Mouse (Mus musculus) myocyte (in vitro differentiated cells): Measurements from ENCODE around the gene Paqr3. TPM values are rescaled to one million over a fixed set of nuclear protein-coding genes. Genes with fewer than 3 reads are reported as not detected.

ENCODE experiments used
- H3K27me3 ChIP-seq: one replicate; pipeline ENCODE4 v1.6.1; 2011; ENCODE audit not compliant: control insufficient read depth, insufficient read depth, insufficient read length
- H3K36me3 ChIP-seq: one replicate; pipeline ENCODE4 v1.6.1; 2011; ENCODE audit not compliant: control insufficient read depth, insufficient read depth
- H3K4me2 ChIP-seq: one replicate; pipeline ENCODE4 v1.6.1; 2011; ENCODE audit warnings: low read depth, control low read depth
- H3K4me3 ChIP-seq: one replicate; pipeline ENCODE4 v1.5.1; 2011; ENCODE audit warnings: mild to moderate bottlenecking, control low read depth, moderate library complexity
- H3K79me2 ChIP-seq: one replicate; pipeline ENCODE4 v1.6.1; 2011; ENCODE audit not compliant: control insufficient read depth, insufficient read depth
- H3ac ChIP-seq: one replicate; pipeline ENCODE4 v1.6.1; 2011; ENCODE audit not compliant: control insufficient read depth, insufficient read length
- CEBPB ChIP-seq: IDR thresholded peaks from 2 replicates; pipeline ENCODE4 v1.6.1; 2011; ENCODE audit warnings: mild to moderate bottlenecking, moderate library complexity; ENCODE audit not compliant: poor library complexity, insufficient read depth, severe bottlenecking
- E2F4 ChIP-seq: IDR thresholded peaks from one replicate; pipeline ENCODE4 v1.6.1; 2011; ENCODE audit warnings: mild to moderate bottlenecking, control low read depth, moderate library complexity; ENCODE audit not compliant: insufficient read depth
- MAX ChIP-seq: IDR thresholded peaks from one replicate; pipeline ENCODE4 v1.6.1; 2011; ENCODE audit warnings: low read depth, mild to moderate bottlenecking, control low read depth
- MYOD1 ChIP-seq, 3 experiments: IDR thresholded peaks; one replicate each; pipeline ENCODE4 v1.6.1; 2011; ENCODE audit warnings: control low read depth in 2 of 3, low read depth in 2 of 3, mild to moderate bottlenecking in 2 of 3, moderate library complexity in 1 of 3; ENCODE audit not compliant: insufficient read length in 2 of 3, control insufficient read depth in 1 of 3
- MYOG ChIP-seq, 3 experiments: IDR thresholded peaks; one replicate each; pipeline ENCODE4 v1.6.1; 2011; ENCODE audit warnings: control low read depth in 2 of 3, low read depth in 2 of 3, mild to moderate bottlenecking in 2 of 3; ENCODE audit not compliant: insufficient read length in 2 of 3, control insufficient read depth in 1 of 3, insufficient read depth in 1 of 3
- POLR2A ChIP-seq: IDR thresholded peaks from one replicate; pipeline ENCODE4 v1.6.1; 2011; ENCODE audit warnings: low read depth, mild to moderate bottlenecking, control low read depth, moderate library complexity; ENCODE audit not compliant: insufficient read length
- POLR2AphosphoS2 ChIP-seq: IDR thresholded peaks from one replicate; pipeline ENCODE4 v1.6.1; 2011; ENCODE audit warnings: low read depth, control low read depth; ENCODE audit not compliant: insufficient read length
- REST ChIP-seq: IDR thresholded peaks from one replicate; pipeline ENCODE4 v1.6.1; 2011; ENCODE audit warnings: mild to moderate bottlenecking, control low read depth, moderate library complexity; ENCODE audit not compliant: insufficient read depth, insufficient read length
- SRF ChIP-seq: IDR thresholded peaks from one replicate; pipeline ENCODE4 v1.6.1; 2011; ENCODE audit warnings: low read depth; ENCODE audit not compliant: control insufficient read depth, insufficient read length
- TCF12 ChIP-seq: IDR thresholded peaks from one replicate; pipeline ENCODE4 v1.6.1; 2011; ENCODE audit warnings: mild to moderate bottlenecking, control low read depth; ENCODE audit not compliant: poor library complexity, insufficient read depth, severe bottlenecking
- TCF3 ChIP-seq: IDR thresholded peaks from one replicate; pipeline ENCODE4 v1.6.1; 2011; ENCODE audit warnings: low read depth, control low read depth; ENCODE audit not compliant: insufficient read length
- USF1 ChIP-seq: IDR thresholded peaks from one replicate; pipeline ENCODE4 v1.6.1; 2011; ENCODE audit warnings: low read depth, mild to moderate bottlenecking, control low read depth, moderate library complexity
- polyA plus RNA-seq: library from polyadenylated mRNA; unstranded; fragments of >200 nt; fragmentation: generic; extraction: Trizol; gene quantifications from one replicate; pipeline ENCODE4 v1.2.1, GENCODE M21; 2012; ENCODE audit warnings: missing spikeins

Gene Paqr3
- polyA plus RNA-seq, 1 experiment, result 24.7 TPM

DNA sequence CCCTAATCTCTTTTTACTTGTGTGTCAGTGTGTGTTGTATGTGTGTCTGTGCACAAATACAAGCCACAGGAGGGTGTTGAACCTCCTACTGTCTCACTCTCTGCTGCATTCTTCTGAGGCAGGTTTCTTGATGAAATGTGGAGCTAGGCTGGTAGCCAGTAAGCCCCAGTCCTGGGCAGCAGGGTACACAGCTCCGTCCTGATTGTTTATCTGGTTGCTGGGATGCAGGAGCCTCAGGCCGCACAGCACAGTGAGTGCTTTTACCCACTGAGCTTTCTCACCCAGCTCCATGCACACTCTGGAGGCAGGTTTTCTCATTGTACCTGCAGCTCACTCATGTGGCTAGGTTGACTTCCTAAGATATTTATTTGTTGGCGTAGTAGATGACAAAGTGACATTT, 50.5 kb downstream of the Paqr3 start:
- Histone ChIP-seq H3K4me3 (no peak overlapping the region), H3K36me3 (peaks cover 14% of the 10 kb centered on the region), H3K27me3 (no peaks in the 10 kb centered on the region), H3K4me2 (no peak overlapping the region), H3K79me2 (no peaks in the 10 kb centered on the region), H3ac (no peak overlapping the region)
- no peak for TF ChIP-seq TCF3
- no peak for TF ChIP-seq E2F4
- TF ChIP-seq SRF, result no peak
- no peak for TF ChIP-seq POLR2AphosphoS2

- no peak overlapping the region for H3ac ChIP-seq
- H3K4me2 ChIP-seq, result no peak overlapping the region
- TF ChIP-seq TCF3, result no peak
- TF ChIP-seq POLR2AphosphoS2, result no peak
- TF ChIP-seq REST, result no peak
- no peak for TF ChIP-seq POLR2A
- no peak for TF ChIP-seq MYOG (IDR thresholded peaks at IDR 0.05; ENCODE audit: control insufficient read depth in 1 of 3, insufficient read depth in 1 of 3, insufficient read length in 2 of 3, low read depth in 2 of 3)
- TF ChIP-seq MYOD1 (IDR thresholded peaks at IDR 0.05; ENCODE audit: control insufficient read depth in 1 of 3, insufficient read length in 2 of 3, low read depth in 2 of 3), result no peak
- no peak for TF ChIP-seq SRF
- TF ChIP-seq E2F4, result no peak
- no peak for TF ChIP-seq CEBPB
- no peak for TF ChIP-seq TCF12
- no peak for TF ChIP-seq USF1
- no peak for TF ChIP-seq MAX
- no peaks in the 10 kb centered on the region for H3K27me3 ChIP-seq
- peaks cover 14% of the 10 kb centered on the region for H3K36me3 ChIP-seq
- H3K4me3 ChIP-seq, result no peak overlapping the region
- H3K79me2 ChIP-seq, result no peaks in the 10 kb centered on the region
Observed at GRCm38 (mm10) chr5:97056791-97057450, 54.5 kb downstream of the Paqr3 start.

- TF ChIP-seq MYOD1 (IDR thresholded peaks at IDR 0.05; ENCODE audit: control insufficient read depth in 1 of 3, insufficient read length in 2 of 3, low read depth in 2 of 3) (no peak), TCF12 (no peak), USF1 (no peak), CEBPB (no peak), E2F4 (no peak), MYOG (IDR thresholded peaks at IDR 0.05; ENCODE audit: control insufficient read depth in 1 of 3, insufficient read depth in 1 of 3, insufficient read length in 2 of 3, low read depth in 2 of 3) (no peak), SRF (no peak), TCF3 (no peak)
- Histone ChIP-seq H3K4me2 (no peak overlapping the region), H3ac (no peak overlapping the region), H3K79me2 (no peaks in the 10 kb centered on the region), H3K36me3 (peaks cover 13% of the 10 kb centered on the region), H3K4me3 (no peak overlapping the region), H3K27me3 (no peaks in the 10 kb centered on the region)
Observed at GRCm38 (mm10) chr5:97056359-97056758, 55.0 kb downstream of the Paqr3 start.

DNA sequence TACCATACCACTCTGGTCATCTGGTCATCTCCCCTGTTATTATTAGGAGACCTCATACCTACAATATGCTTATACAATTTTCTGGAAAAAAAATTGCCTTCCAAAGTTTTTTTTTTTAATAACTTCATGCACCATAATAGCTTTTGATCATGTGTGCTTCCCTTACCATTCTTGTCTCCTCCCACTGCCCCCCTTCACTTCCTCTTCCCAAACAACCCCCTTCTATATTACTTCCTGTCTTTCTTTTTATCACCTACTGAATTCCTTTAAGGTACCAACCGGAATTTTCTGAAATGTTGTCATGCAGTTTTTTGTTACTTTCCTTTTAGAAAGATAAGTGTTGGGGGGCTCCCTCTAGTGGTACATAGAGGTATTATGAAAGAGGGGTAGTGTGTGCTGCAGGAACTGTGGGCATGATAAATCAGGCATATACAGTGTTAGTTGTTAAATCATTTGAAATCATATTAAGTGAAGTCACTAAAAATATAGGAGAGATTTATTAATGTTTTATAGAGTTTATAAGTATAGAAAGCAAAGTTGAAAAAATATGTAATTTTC, 55.8 kb downstream of the Paqr3 start:
- no peak overlapping the region for H3ac ChIP-seq
- H3K36me3 ChIP-seq, result peaks cover 13% of the 10 kb centered on the region
- H3K79me2 ChIP-seq, result no peaks in the 10 kb centered on the region
- TF ChIP-seq TCF12 (no peak), POLR2A (no peak), SRF (no peak), USF1 (no peak)
- H3K27me3 ChIP-seq, result no peaks in the 10 kb centered on the region
- H3K4me2 ChIP-seq, result no peak overlapping the region
- no peak overlapping the region for H3K4me3 ChIP-seq

DNA sequence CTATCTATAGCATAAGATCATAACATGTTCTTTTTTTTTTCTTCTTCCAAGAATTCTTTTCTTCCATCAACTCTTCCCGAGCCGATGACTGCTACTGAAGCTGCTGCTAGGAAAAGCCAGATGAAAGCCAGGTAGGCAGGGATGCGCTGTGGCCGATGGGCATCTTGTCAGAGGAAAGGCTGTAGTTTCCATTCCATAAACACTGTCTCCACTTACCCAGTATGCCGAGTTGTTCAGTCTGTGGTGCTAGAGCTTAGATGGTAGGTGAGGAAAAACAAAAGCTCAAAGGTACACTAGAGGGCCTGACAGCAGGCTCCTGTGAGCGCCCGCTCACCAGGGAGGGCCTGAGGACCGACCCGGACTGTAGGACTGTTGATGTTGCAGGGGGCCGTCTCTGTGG, 56.6 kb downstream of the Paqr3 start:
- no peak overlapping the region for H3ac ChIP-seq

More for the DNA sequence above, 56.6 kb downstream of the Paqr3 start:
- Histone ChIP-seq H3K4me2 (no peak overlapping the region), H3K36me3 (peaks cover 10% of the 10 kb centered on the region), H3K4me3 (no peak overlapping the region), H3K27me3 (no peaks in the 10 kb centered on the region), H3K79me2 (no peaks in the 10 kb centered on the region)
- TF ChIP-seq CEBPB (no peak), E2F4 (no peak), MYOD1 (IDR thresholded peaks at IDR 0.05; ENCODE audit: control insufficient read depth in 1 of 3, insufficient read length in 2 of 3, low read depth in 2 of 3) (no peak), USF1 (no peak), POLR2AphosphoS2 (no peak)
